Mouse (Mus musculus): Measurements from ENCODE around the gene Prn.

The Prn gene

GRCm38 (mm10) chr2:131949767-131950597 is 40.2 kb downstream of the Prn start:
- peak; percentile 11 for DNase-seq

- peak; percentile 1 for DNase-seq
Observed at GRCm38 (mm10) chr2:131950598-131951095, 40.9 kb downstream of the Prn start, which contains the start of gene Prnd. TSS of gene Prnd (plus strand) at chr2:131950861.

- DNase-seq, result peak; percentile 5
Observed at GRCm38 (mm10) chr2:131952456-131952855, 42.7 kb downstream of the Prn start.

GRCm38 (mm10) chr2:131952961-131953538 is 43.3 kb downstream of the Prn start:
- DNase-seq, result peak; percentile 40

- DNase-seq, result peak; percentile 1
Observed at GRCm38 (mm10) chr2:131953711-131954110, 44.0 kb downstream of the Prn start.

- DNase-seq, result peak; percentile 17
Observed at GRCm38 (mm10) chr2:131954835-131955234, 45.1 kb downstream of the Prn start.

GRCm38 (mm10) chr2:131955264-131955663 is 45.5 kb downstream of the Prn start:
- peak; percentile 9 for DNase-seq

- DNase-seq, result no peak
Observed at GRCm38 (mm10) chr2:131956336-131957256, 46.8 kb downstream of the Prn start.

- DNase-seq, result no peak
Observed at GRCm38 (mm10) chr2:131957731-131958222, 48.0 kb downstream of the Prn start.

GRCm38 (mm10) chr2:131961671-131962070 is 51.9 kb downstream of the Prn start:
- no peak for DNase-seq

- DNase-seq, result no peak
Observed at GRCm38 (mm10) chr2:131970597-131970996, 60.8 kb downstream of the Prn start.

- DNase-seq, result no peak
Observed at GRCm38 (mm10) chr2:131971098-131971497, 61.3 kb downstream of the Prn start.

GRCm38 (mm10) chr2:131976663-131977062 is 66.9 kb downstream of the Prn start:
- DNase-seq, result no peak

- DNase-seq, result peak; percentile 55
Observed at GRCm38 (mm10) chr2:131980866-131981265, 71.1 kb downstream of the Prn start.

- DNase-seq, result peak; percentile 26
Observed at GRCm38 (mm10) chr2:131982546-131983196, 72.9 kb downstream of the Prn start.

- DNase-seq, result no peak
Observed at GRCm38 (mm10) chr2:131987950-131988349, 78.2 kb downstream of the Prn start.

- DNase-seq, result no peak
Observed at GRCm38 (mm10) chr2:131988550-131988949, 78.8 kb downstream of the Prn start.

- DNase-seq, result no peak
Observed at GRCm38 (mm10) chr2:131992487-131992886, 82.7 kb downstream of the Prn start.

- no peak for DNase-seq
Observed at GRCm38 (mm10) chr2:131993151-131993550, 83.4 kb downstream of the Prn start.

GRCm38 (mm10) chr2:131993563-131994088 is 83.9 kb downstream of the Prn start:
- DNase-seq, result peak; percentile 47

GRCm38 (mm10) chr2:131994971-131995370 is 85.2 kb downstream of the Prn start:
- DNase-seq, result no peak

- peak; percentile 24 for DNase-seq
Observed at GRCm38 (mm10) chr2:131995742-131996141, 86.0 kb downstream of the Prn start.
